Mouse (Mus musculus): ENCODE results near the gene Camk2g. TPM values are rescaled to one million over a fixed set of nuclear protein-coding genes. Genes with fewer than 3 reads are reported as not detected.

Camk2g gene
- polyA plus RNA-seq, 1 experiment from 2014 or later = 36.5 TPM

DNA sequence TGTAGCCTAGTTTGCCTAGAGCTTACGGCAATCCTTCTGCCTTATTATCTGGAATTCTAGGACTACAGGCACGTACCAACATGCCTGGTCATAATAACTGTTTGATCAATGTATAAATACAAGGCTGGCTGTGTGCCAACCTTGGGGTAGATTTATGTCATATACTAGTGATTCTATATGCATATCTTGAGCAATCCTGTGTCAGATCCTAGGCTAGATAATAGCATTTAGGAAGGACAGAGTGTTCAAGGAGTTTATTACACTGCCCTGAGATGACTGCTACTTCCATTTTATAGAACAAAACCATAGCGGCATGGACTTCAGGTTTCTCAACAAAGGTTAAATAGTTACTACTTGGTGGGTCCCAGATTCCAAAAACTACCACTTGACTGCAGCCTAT, 21.9 kb downstream of the Camk2g start:
- Histone ChIP-seq H3K4me3 (replicated peaks; ENCODE audit: low read depth, low read length) (no peak overlapping the region), H3K9ac (ENCODE audit: low read depth, low read length) (no peak overlapping the region), H3K36me3 (ENCODE audit: insufficient read depth, low read length) (peaks cover 12% of the 10 kb centered on the region; the same call in 1 of the 2 replicates), H3K4me1 (replicated peaks; ENCODE audit: insufficient read depth, low read length) (peaks cover 12% of the 10 kb centered on the region; the same call in 1 of the 2 replicates), H3K4me2 (ENCODE audit: low read length) (no peak overlapping the region), H3K27me3 (ENCODE audit: insufficient read depth, low read length) (no peaks in the 10 kb centered on the region), H3K9me3 (replicated peaks; ENCODE audit: low read length) (no peaks in the 10 kb centered on the region), H3K27ac (no peak overlapping the region)
- DNase-seq (ENCODE audit: low spot score) = no peak
- no peak for TF ChIP-seq CTCF (IDR thresholded peaks at IDR 0.05; ENCODE audit: low read depth)
- 91% methylated on average over 3 of the region's 3 CpGs for WGBS
- ATAC-seq (replicated peaks; ENCODE audit: low FRiP score, low read depth) = no peak

DNA sequence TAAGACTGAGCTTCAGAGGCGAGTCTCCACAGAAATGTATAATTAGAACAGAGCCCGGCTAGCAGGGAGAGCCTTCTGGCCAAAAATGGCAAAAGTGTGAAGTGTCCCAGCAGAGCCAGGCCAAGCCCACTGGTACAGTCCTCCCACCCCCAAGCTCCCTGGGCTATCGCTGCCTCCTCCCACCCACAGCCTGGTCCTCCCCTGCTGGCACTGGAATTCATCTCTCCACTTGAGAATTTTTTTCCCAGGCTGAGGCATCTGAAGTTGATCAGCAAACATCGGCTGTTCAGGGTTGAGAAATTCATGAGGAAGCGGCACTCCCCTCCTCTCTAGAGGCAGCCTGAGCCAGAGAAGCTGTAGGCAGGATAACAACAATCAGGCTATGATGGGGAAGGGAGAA, 25.3 kb downstream of the Camk2g start:
- no peak for ATAC-seq (replicated peaks; ENCODE audit: low FRiP score, low read depth)
- DNase-seq (ENCODE audit: low spot score) = no peak
- 77% methylated on average over 5 of the region's 5 CpGs for WGBS
- Histone ChIP-seq H3K27me3 (ENCODE audit: insufficient read depth, low read length) (no peaks in the 10 kb centered on the region), H3K9ac (ENCODE audit: low read depth, low read length) (no peak overlapping the region), H3K9me3 (replicated peaks; ENCODE audit: low read length) (no peaks in the 10 kb centered on the region), H3K4me3 (replicated peaks; ENCODE audit: low read depth, low read length) (no peak overlapping the region), H3K36me3 (ENCODE audit: insufficient read depth, low read length) (peaks cover 30% of the 10 kb centered on the region), H3K4me1 (replicated peaks; ENCODE audit: insufficient read depth, low read length) (no peaks in the 10 kb centered on the region), H3K27ac (no peak overlapping the region), H3K4me2 (ENCODE audit: low read length) (no peak overlapping the region)
- no peak for TF ChIP-seq CTCF (IDR thresholded peaks at IDR 0.05; ENCODE audit: low read depth)

DNA sequence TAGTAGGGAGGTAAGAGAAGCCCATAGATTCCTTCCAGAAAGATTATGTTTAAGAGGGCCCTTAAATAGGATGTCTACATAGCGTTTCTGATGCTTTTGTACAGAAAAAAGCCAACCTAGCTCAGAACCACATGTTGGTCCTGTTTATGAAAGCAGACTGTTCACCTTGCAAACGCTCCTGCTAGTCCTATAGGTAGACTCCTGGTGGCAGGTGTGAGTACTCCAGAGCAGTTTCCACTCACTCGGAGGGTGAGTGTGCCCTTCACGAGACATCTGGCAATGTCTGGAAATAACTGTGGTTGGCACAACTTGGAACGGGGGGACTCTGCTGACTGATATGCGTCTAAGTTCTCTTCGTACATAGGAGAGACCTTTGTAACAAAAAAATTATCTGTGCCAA, 26.0 kb downstream of the Camk2g start:
- Histone ChIP-seq H3K4me1 (replicated peaks; ENCODE audit: insufficient read depth, low read length) (no peaks in the 10 kb centered on the region), H3K36me3 (ENCODE audit: insufficient read depth, low read length) (peaks cover 36% of the 10 kb centered on the region), H3K4me3 (replicated peaks; ENCODE audit: low read depth, low read length) (no peak overlapping the region), H3K27ac (no peak overlapping the region), H3K9ac (ENCODE audit: low read depth, low read length) (no peak overlapping the region), H3K27me3 (ENCODE audit: insufficient read depth, low read length) (no peaks in the 10 kb centered on the region), H3K4me2 (ENCODE audit: low read length) (no peak overlapping the region), H3K9me3 (replicated peaks; ENCODE audit: low read length) (no peaks in the 10 kb centered on the region)
- DNase-seq (ENCODE audit: low spot score) = no peak
- ATAC-seq (replicated peaks; ENCODE audit: low FRiP score, low read depth) = no peak
- TF ChIP-seq CTCF (IDR thresholded peaks at IDR 0.05; ENCODE audit: low read depth) = no peak
- 91% methylated on average over 7 of the region's 7 CpGs for WGBS

DNA sequence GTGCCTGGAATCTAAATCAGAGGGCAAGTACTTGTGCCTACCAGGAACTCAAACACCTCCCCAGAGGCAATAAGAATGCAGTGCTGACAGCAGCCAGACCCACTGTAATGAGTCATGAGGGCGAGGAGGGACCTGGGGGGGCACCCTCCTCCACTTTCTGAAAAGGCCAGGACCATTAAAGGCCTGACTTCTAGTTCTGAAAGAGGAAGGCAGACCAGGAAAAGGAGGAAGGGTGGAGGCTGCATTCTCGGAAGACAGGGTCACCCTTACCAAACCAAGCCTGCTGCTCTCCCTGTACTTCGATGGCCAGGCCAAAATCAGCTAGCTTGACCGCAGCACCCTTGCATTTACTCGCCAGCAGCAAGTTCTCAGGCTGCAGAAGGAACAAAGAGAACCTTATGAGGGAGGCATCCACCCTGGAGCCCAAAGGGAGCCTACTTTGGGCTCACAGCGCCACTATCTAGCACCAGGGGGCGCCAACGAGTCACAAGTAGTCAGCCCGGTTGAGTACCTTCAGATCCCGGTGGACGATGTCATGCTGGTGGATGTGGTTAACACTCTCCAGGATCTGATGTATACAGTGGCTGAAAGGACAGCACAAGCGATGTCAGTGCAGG, 28.1 kb downstream of the Camk2g start:
- no peak overlapping the region for H3K4me3 ChIP-seq (replicated peaks; ENCODE audit: low read depth, low read length)
- H3K27ac ChIP-seq = peak overlapping the region; percentile 19; the same call in 1 of the 2 replicates
- peak; percentile 70 for ATAC-seq (replicated peaks; ENCODE audit: low FRiP score, low read depth)
- no peaks in the 10 kb centered on the region for H3K27me3 ChIP-seq (ENCODE audit: insufficient read depth, low read length)
- peak; percentile 87 for DNase-seq (ENCODE audit: low spot score)
- no peaks in the 10 kb centered on the region for H3K4me1 ChIP-seq (replicated peaks; ENCODE audit: insufficient read depth, low read length)
- no peaks in the 10 kb centered on the region for H3K9me3 ChIP-seq (replicated peaks; ENCODE audit: low read length)
- H3K9ac ChIP-seq (ENCODE audit: low read depth, low read length) = no peak overlapping the region
- no peak overlapping the region for H3K4me2 ChIP-seq (ENCODE audit: low read length)
- 25% methylated on average over 12 of the region's 12 CpGs for WGBS
- TF ChIP-seq CTCF (IDR thresholded peaks at IDR 0.05; ENCODE audit: low read depth) = peak; percentile 96
- peaks cover 56% of the 10 kb centered on the region for H3K36me3 ChIP-seq (ENCODE audit: insufficient read depth, low read length)

DNA sequence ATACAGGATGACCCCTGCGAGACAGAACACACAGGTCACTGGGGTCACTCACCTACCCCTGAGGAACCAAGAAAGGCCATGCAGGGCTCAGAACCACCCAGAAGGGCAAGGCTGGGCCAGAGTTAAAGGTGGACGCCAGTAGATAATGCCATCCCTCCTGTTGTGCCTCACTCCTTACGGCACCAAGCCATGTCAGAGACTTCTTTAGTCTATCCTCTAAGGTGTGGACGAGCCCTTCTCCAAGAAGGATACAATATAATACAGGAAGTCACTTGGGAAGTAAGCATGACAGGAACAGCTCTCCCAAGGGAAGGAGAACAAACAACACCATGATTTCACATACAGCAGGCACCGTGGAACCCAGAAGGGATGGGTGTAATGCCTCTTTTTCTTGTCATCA, 28.9 kb downstream of the Camk2g start:
- Histone ChIP-seq H3K9ac (ENCODE audit: low read depth, low read length) (no peak overlapping the region), H3K4me3 (replicated peaks; ENCODE audit: low read depth, low read length) (no peak overlapping the region), H3K4me2 (ENCODE audit: low read length) (no peak overlapping the region), H3K9me3 (replicated peaks; ENCODE audit: low read length) (no peaks in the 10 kb centered on the region), H3K36me3 (ENCODE audit: insufficient read depth, low read length) (peaks cover 64% of the 10 kb centered on the region), H3K27ac (no peak overlapping the region), H3K27me3 (ENCODE audit: insufficient read depth, low read length) (no peaks in the 10 kb centered on the region), H3K4me1 (replicated peaks; ENCODE audit: insufficient read depth, low read length) (no peaks in the 10 kb centered on the region)
- 77% methylated on average over 5 of the region's 5 CpGs for WGBS
- no peak for ATAC-seq (replicated peaks; ENCODE audit: low FRiP score, low read depth)
- no peak for TF ChIP-seq CTCF (IDR thresholded peaks at IDR 0.05; ENCODE audit: low read depth)
- no peak for DNase-seq (ENCODE audit: low spot score)

DNA sequence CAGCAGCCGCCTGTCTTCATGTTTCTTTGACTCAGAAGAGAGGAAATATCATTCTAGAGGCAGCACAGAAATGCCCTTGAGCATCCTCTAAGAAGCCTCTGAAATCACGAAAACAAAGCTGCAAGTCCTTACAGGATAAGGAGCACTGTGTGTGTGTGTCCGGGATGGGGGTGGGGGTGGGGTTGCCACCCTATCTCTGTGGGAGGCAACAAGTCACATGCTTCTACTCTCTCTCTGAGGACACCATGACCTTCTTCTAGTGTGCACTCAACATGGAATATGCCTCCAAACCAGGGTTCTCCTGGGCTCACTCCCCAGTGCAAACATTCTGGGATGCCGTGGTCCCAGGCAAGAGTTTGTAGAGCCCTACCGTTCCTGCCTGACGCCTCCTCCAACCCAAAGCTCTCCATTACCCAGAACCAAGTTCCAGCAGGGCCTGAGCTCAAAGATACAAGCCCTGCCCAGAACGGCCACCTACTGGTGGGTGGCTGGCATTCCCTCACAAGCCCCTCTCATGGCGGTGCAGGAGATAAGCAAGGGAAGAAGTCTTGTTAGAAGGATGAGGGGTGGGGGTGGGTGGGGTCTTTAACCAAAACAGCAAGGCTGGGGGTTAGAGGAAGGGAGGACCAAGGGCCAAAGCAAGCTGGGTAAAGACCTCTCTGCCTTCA, 35.0 kb downstream of the Camk2g start:
- H3K27ac ChIP-seq = no peak overlapping the region
- peaks cover 81% of the 10 kb centered on the region for H3K36me3 ChIP-seq (ENCODE audit: insufficient read depth, low read length)
- H3K9ac ChIP-seq (ENCODE audit: low read depth, low read length) = no peak overlapping the region
- H3K4me2 ChIP-seq (ENCODE audit: low read length) = no peak overlapping the region
- H3K4me1 ChIP-seq (replicated peaks; ENCODE audit: insufficient read depth, low read length) = no peaks in the 10 kb centered on the region
- ATAC-seq (replicated peaks; ENCODE audit: low FRiP score, low read depth) = no peak
- TF ChIP-seq CTCF (IDR thresholded peaks at IDR 0.05; ENCODE audit: low read depth) = peak; percentile 25; the same call in 1 of the 2 replicates
- H3K9me3 ChIP-seq (replicated peaks; ENCODE audit: low read length) = no peaks in the 10 kb centered on the region
- no peak overlapping the region for H3K4me3 ChIP-seq (replicated peaks; ENCODE audit: low read depth, low read length)
- no peak for DNase-seq (ENCODE audit: low spot score)
- WGBS = 82% methylated on average over 8 of the region's 8 CpGs
- H3K27me3 ChIP-seq (ENCODE audit: insufficient read depth, low read length) = no peaks in the 10 kb centered on the region

All from kidney, postnatal 0 days (tissue).